Mouse (Mus musculus) heart, embryonic 11.5 days (tissue): Measurements from ENCODE around the gene Lmntd1. TPM values are rescaled to one million over a fixed set of nuclear protein-coding genes. Genes with fewer than 3 reads are reported as not detected.

ENCODE experiments used
- ATAC-seq: fragments of 200-750 bp; cut with Nextera tagmentation; replicated peaks from 2 replicates; pipeline ENCODE4 v1.8.0; 2017; ENCODE audit warnings: moderate library complexity; ENCODE audit not compliant: insufficient number of reproducible peaks, low FRiP score, low TSS enrichment
- H3K27ac ChIP-seq: fragments of 300-500 bp; sonication (generic); 2 replicates; pipeline ENCODE4 v1.5.1; 2014; ENCODE audit warnings: mild to moderate bottlenecking, low read depth, low read length
- H3K27me3 ChIP-seq: fragments of 300-500 bp; sonication (generic); 2 replicates; pipeline ENCODE4 v1.6.1; 2014; ENCODE audit warnings: mild to moderate bottlenecking, low read length, mixed read lengths; ENCODE audit not compliant: control insufficient read depth, insufficient read depth
- H3K36me3 ChIP-seq: fragments of 300-500 bp; sonication (generic); 2 replicates; pipeline ENCODE4 v1.6.1; 2014; ENCODE audit warnings: mild to moderate bottlenecking, low read length, moderate library complexity, mixed read lengths; ENCODE audit not compliant: control insufficient read depth, insufficient read depth
- H3K4me1 ChIP-seq: fragments of 300-500 bp; sonication (generic); 2 replicates; pipeline ENCODE4 v1.6.1; 2014; ENCODE audit warnings: low read length; ENCODE audit not compliant: control insufficient read depth, insufficient read depth
- H3K4me2 ChIP-seq: fragments of 300-500 bp; sonication (generic); 2 replicates; pipeline ENCODE4 v1.6.1; 2014; ENCODE audit warnings: mild to moderate bottlenecking, moderate library complexity
- H3K4me3 ChIP-seq: fragments of 300-500 bp; sonication (generic); 2 replicates; pipeline ENCODE4 v1.5.1; 2014; ENCODE audit warnings: low read depth, low read length
- H3K9ac ChIP-seq: fragments of 300-500 bp; sonication (generic); 2 replicates; pipeline ENCODE4 v1.6.1; 2014; ENCODE audit warnings: mild to moderate bottlenecking, low read depth, low read length, moderate library complexity
- H3K9me3 ChIP-seq: fragments of 300-500 bp; sonication (generic); replicated peaks from 2 replicates; pipeline ENCODE4 v1.6.1; 2016; ENCODE audit warnings: low read length; ENCODE audit not compliant: control insufficient read depth
- WGBS: fragments of 180-500 bp; shearing (Covaris S2); extraction: QIAGEN DNeasy Blood & Tissue Kit; methylation state at CpG from one replicate; pipeline ENCODE4 v1.1.7; 2014; ENCODE audit not compliant: insufficient replicate concordance; 5-methylcytosine and 5-hydroxymethylcytosine counted together
- polyA plus RNA-seq: library from polyadenylated mRNA; unstranded; fragments of >200 nt; fragmentation: Nextera tagmentation; extraction: Ambion mirVana; gene quantifications from 2 replicates; pipeline ENCODE4 v1.2.1, GENCODE M21; 2014

Gene Lmntd1
- 4.5 and 8.0 TPM in 2 replicates for polyA plus RNA-seq

- Histone ChIP-seq H3K4me1 (no peaks in the 10 kb centered on the region), H3K9me3 (no peaks in the 10 kb centered on the region), H3K27ac (no peak within 1 kb of the TSS), H3K27me3 (no peaks in the 10 kb centered on the region), H3K4me3 (no peak within 1 kb of the TSS), H3K4me2 (no peak within 1 kb of the TSS), H3K36me3 (no peaks in the 10 kb centered on the region), H3K9ac (no peak within 1 kb of the TSS)
- WGBS: 79% methylated on average over 7 of the region's 7 CpGs
- no peak for ATAC-seq
These were observed at the start of gene Lmntd1 for GRCm38 (mm10) chr6:145614219-145614618. TSS of gene Lmntd1 (minus strand) at chr6:145614319.

GRCm38 (mm10) chr6:145660943-145661342, 46.8 kb upstream of the Lmntd1 start:
- ATAC-seq: no peak
- no peaks in the 10 kb centered on the region for H3K27me3 ChIP-seq
- H3K36me3 ChIP-seq: no peaks in the 10 kb centered on the region
- 73% methylated on average over 11 of the region's 11 CpGs for WGBS
- H3K27ac ChIP-seq: no peak overlapping the region
- no peak overlapping the region for H3K4me3 ChIP-seq
- no peak overlapping the region for H3K4me2 ChIP-seq
- no peak overlapping the region for H3K9ac ChIP-seq
- 0 out of 2 replicates have a peak, but pooled peaks cover 2% of the 10 kb centered on the region for H3K4me1 ChIP-seq
- H3K9me3 ChIP-seq: peaks cover 4% of the 10 kb centered on the region; the same call in 1 of the 2 replicates

GRCm38 (mm10) chr6:145659116-145659515, 45.0 kb upstream of the Lmntd1 start:
- Histone ChIP-seq H3K36me3 (no peaks in the 10 kb centered on the region), H3K9me3 (no peaks in the 10 kb centered on the region), H3K9ac (no peak overlapping the region), H3K4me1 (0 out of 2 replicates have a peak, but pooled peaks cover 2% of the 10 kb centered on the region), H3K27me3 (no peaks in the 10 kb centered on the region), H3K4me2 (no peak overlapping the region), H3K27ac (no peak overlapping the region), H3K4me3 (no peak overlapping the region)
- ATAC-seq: no peak
- 58% methylated on average over 6 of the region's 6 CpGs for WGBS

- 71% methylated on average over 15 of the region's 15 CpGs for WGBS
- H3K4me2 ChIP-seq: no peak overlapping the region
- H3K9ac ChIP-seq: no peak overlapping the region
- ATAC-seq: no peak
- H3K4me3 ChIP-seq: no peak overlapping the region
- H3K4me1 ChIP-seq: no peaks in the 10 kb centered on the region
- H3K9me3 ChIP-seq: no peaks in the 10 kb centered on the region
- no peaks in the 10 kb centered on the region for H3K36me3 ChIP-seq
- H3K27ac ChIP-seq: no peak overlapping the region
- no peaks in the 10 kb centered on the region for H3K27me3 ChIP-seq
These were observed 42.8 kb upstream of the Lmntd1 start for GRCm38 (mm10) chr6:145656740-145657591.

GRCm38 (mm10) chr6:145655678-145656077, 41.6 kb upstream of the Lmntd1 start:
- no peak overlapping the region for H3K4me3 ChIP-seq

GRCm38 (mm10) chr6:145654062-145654836, 40.1 kb upstream of the Lmntd1 start:
- no peak overlapping the region for H3K9ac ChIP-seq
- ATAC-seq: no peak
- WGBS: 84% methylated on average over 8 of the region's 8 CpGs
- no peak overlapping the region for H3K27ac ChIP-seq
- no peaks in the 10 kb centered on the region for H3K9me3 ChIP-seq
- H3K27me3 ChIP-seq: no peaks in the 10 kb centered on the region
- H3K4me1 ChIP-seq: no peaks in the 10 kb centered on the region
- no peak overlapping the region for H3K4me2 ChIP-seq
- H3K4me3 ChIP-seq: no peak overlapping the region
- H3K36me3 ChIP-seq: no peaks in the 10 kb centered on the region

More at GRCm38 (mm10) chr6:145655678-145656077, 41.6 kb upstream of the Lmntd1 start:
- Histone ChIP-seq H3K27ac (no peak overlapping the region), H3K4me1 (no peaks in the 10 kb centered on the region), H3K27me3 (no peaks in the 10 kb centered on the region), H3K9ac (no peak overlapping the region), H3K36me3 (no peaks in the 10 kb centered on the region), H3K9me3 (no peaks in the 10 kb centered on the region), H3K4me2 (no peak overlapping the region)
- no peak for ATAC-seq
- WGBS: 87% methylated on average over 1 of the region's 1 CpGs

- H3K9me3 ChIP-seq: no peaks in the 10 kb centered on the region
- no peak overlapping the region for H3K4me3 ChIP-seq
- H3K27me3 ChIP-seq: no peaks in the 10 kb centered on the region
- no peak overlapping the region for H3K27ac ChIP-seq
- H3K4me2 ChIP-seq: no peak overlapping the region
- no peak overlapping the region for H3K9ac ChIP-seq
- 77% methylated on average over 5 of the region's 5 CpGs for WGBS
- H3K4me1 ChIP-seq: no peaks in the 10 kb centered on the region
- H3K36me3 ChIP-seq: no peaks in the 10 kb centered on the region
- ATAC-seq: no peak
These were observed 39.5 kb upstream of the Lmntd1 start for GRCm38 (mm10) chr6:145653626-145654025.

GRCm38 (mm10) chr6:145652986-145653385, 38.9 kb upstream of the Lmntd1 start:
- no peak overlapping the region for H3K27ac ChIP-seq
- H3K4me3 ChIP-seq: no peak overlapping the region
- H3K36me3 ChIP-seq: no peaks in the 10 kb centered on the region
- ATAC-seq: no peak
- no peaks in the 10 kb centered on the region for H3K9me3 ChIP-seq
- no peak overlapping the region for H3K9ac ChIP-seq
- 74% methylated on average over 5 of the region's 5 CpGs for WGBS
- no peak overlapping the region for H3K4me2 ChIP-seq
- H3K4me1 ChIP-seq: no peaks in the 10 kb centered on the region
- no peaks in the 10 kb centered on the region for H3K27me3 ChIP-seq
